Mouse (Mus musculus): ENCODE data around the gene Tbc1d2. TPM values are rescaled to one million over a fixed set of nuclear protein-coding genes. Genes with fewer than 3 reads are reported as not detected.

Tbc1d2 gene
- polyA plus RNA-seq, 1 experiment from 2014 or later, result 3.0 TPM

GRCm38 (mm10) chr4:46572616-46573015 is 77.4 kb downstream of the Tbc1d2 start:
- H3K36me3 ChIP-seq, result no peaks in the 10 kb centered on the region
- whole genome bisulfite sequencing, result 75% methylated on average over 4 of the region's 4 CpGs
- no peak overlapping the region for H3K9ac ChIP-seq
- ATAC-seq (replicated peaks; ENCODE audit: low FRiP score), result no peak
- H3K4me2 ChIP-seq, result no peak overlapping the region
- H3K27ac ChIP-seq, result no peak overlapping the region
- no peaks in the 10 kb centered on the region for H3K9me3 ChIP-seq (replicated peaks)
- H3K27me3 ChIP-seq, result no peaks in the 10 kb centered on the region
- H3K4me3 ChIP-seq (replicated peaks), result no peak overlapping the region
- peaks cover 8% of the 10 kb centered on the region; the same call in 1 of the 2 replicates for H3K4me1 ChIP-seq

- H3K27me3 ChIP-seq, result no peaks in the 10 kb centered on the region
- no peak overlapping the region for H3K4me3 ChIP-seq (replicated peaks)
- no peak overlapping the region for H3K4me2 ChIP-seq
- no peak overlapping the region for H3K9ac ChIP-seq
- peaks cover 8% of the 10 kb centered on the region; the same call in 1 of the 2 replicates for H3K4me1 ChIP-seq
- no peak overlapping the region for H3K27ac ChIP-seq
- ATAC-seq (replicated peaks; ENCODE audit: low FRiP score), result no peak
- H3K9me3 ChIP-seq (replicated peaks), result no peaks in the 10 kb centered on the region
- H3K36me3 ChIP-seq, result no peaks in the 10 kb centered on the region
- WGBS, result 92% methylated on average over 9 of the region's 9 CpGs
Measured at GRCm38 (mm10) chr4:46571744-46572143, 78.3 kb downstream of the Tbc1d2 start.

GRCm38 (mm10) chr4:46569671-46570070 is 80.3 kb downstream of the Tbc1d2 start:
- Histone ChIP-seq H3K4me1 (peaks cover 4% of the 10 kb centered on the region; the same call in 1 of the 2 replicates), H3K36me3 (no peaks in the 10 kb centered on the region), H3K4me2 (no peak overlapping the region), H3K4me3 (replicated peaks) (no peak overlapping the region), H3K27ac (no peak overlapping the region), H3K9ac (no peak overlapping the region), H3K9me3 (replicated peaks) (no peaks in the 10 kb centered on the region), H3K27me3 (no peaks in the 10 kb centered on the region)
- WGBS, result 47% methylated on average over 5 of the region's 5 CpGs
- ATAC-seq (replicated peaks; ENCODE audit: low FRiP score), result no peak

GRCm38 (mm10) chr4:46568169-46568568 is 81.8 kb downstream of the Tbc1d2 start:
- Histone ChIP-seq H3K4me2 (no peak overlapping the region), H3K27me3 (no peaks in the 10 kb centered on the region), H3K27ac (no peak overlapping the region), H3K9me3 (replicated peaks) (no peaks in the 10 kb centered on the region), H3K4me3 (replicated peaks) (no peak overlapping the region), H3K9ac (no peak overlapping the region), H3K36me3 (no peaks in the 10 kb centered on the region), H3K4me1 (peaks cover 5% of the 10 kb centered on the region)
- no peak for ATAC-seq (replicated peaks; ENCODE audit: low FRiP score)
- 91% methylated on average over 8 of the region's 8 CpGs for WGBS

GRCm38 (mm10) chr4:46566931-46567671 is 82.9 kb downstream of the Tbc1d2 start:
- Histone ChIP-seq H3K4me1 (peaks cover 5% of the 10 kb centered on the region), H3K27me3 (no peaks in the 10 kb centered on the region), H3K4me2 (no peak overlapping the region), H3K36me3 (no peaks in the 10 kb centered on the region), H3K27ac (no peak overlapping the region), H3K9ac (no peak overlapping the region), H3K9me3 (replicated peaks) (no peaks in the 10 kb centered on the region), H3K4me3 (replicated peaks) (no peak overlapping the region)
- ATAC-seq (replicated peaks; ENCODE audit: low FRiP score), result no peak
- WGBS, result 83% methylated on average over 8 of the region's 8 CpGs

GRCm38 (mm10) chr4:46565393-46565955 is 84.5 kb downstream of the Tbc1d2 start:
- Histone ChIP-seq H3K9ac (no peak overlapping the region), H3K36me3 (no peaks in the 10 kb centered on the region), H3K27ac (no peak overlapping the region), H3K4me3 (replicated peaks) (no peak overlapping the region), H3K27me3 (no peaks in the 10 kb centered on the region), H3K9me3 (replicated peaks) (no peaks in the 10 kb centered on the region), H3K4me1 (peaks cover 5% of the 10 kb centered on the region), H3K4me2 (no peak overlapping the region)
- WGBS, result 92% methylated on average over 4 of the region's 4 CpGs
- no peak for ATAC-seq (replicated peaks; ENCODE audit: low FRiP score)

- H3K27ac ChIP-seq, result no peak overlapping the region
- H3K36me3 ChIP-seq, result no peaks in the 10 kb centered on the region
- H3K4me3 ChIP-seq (replicated peaks), result no peak overlapping the region
- 88% methylated on average over 4 of the region's 4 CpGs for WGBS
- no peak overlapping the region for H3K4me2 ChIP-seq
- H3K4me1 ChIP-seq, result peaks cover 5% of the 10 kb centered on the region
- no peak overlapping the region for H3K9ac ChIP-seq
- H3K9me3 ChIP-seq (replicated peaks), result no peaks in the 10 kb centered on the region
- H3K27me3 ChIP-seq, result no peaks in the 10 kb centered on the region
- ATAC-seq (replicated peaks; ENCODE audit: low FRiP score), result no peak
Measured at GRCm38 (mm10) chr4:46564247-46564646, 85.8 kb downstream of the Tbc1d2 start.

GRCm38 (mm10) chr4:46563847-46564246 is 86.2 kb downstream of the Tbc1d2 start:
- H3K36me3 ChIP-seq, result no peaks in the 10 kb centered on the region
- ATAC-seq (replicated peaks; ENCODE audit: low FRiP score), result no peak
- H3K9ac ChIP-seq, result no peak overlapping the region
- H3K4me1 ChIP-seq, result peaks cover 5% of the 10 kb centered on the region
- H3K27ac ChIP-seq, result no peak overlapping the region
- H3K27me3 ChIP-seq, result no peaks in the 10 kb centered on the region
- H3K4me3 ChIP-seq (replicated peaks), result no peak overlapping the region
- H3K9me3 ChIP-seq (replicated peaks), result no peaks in the 10 kb centered on the region
- 70% methylated on average over 10 of the region's 10 CpGs for WGBS
- no peak overlapping the region for H3K4me2 ChIP-seq

- no peaks in the 10 kb centered on the region for H3K36me3 ChIP-seq
- 92% methylated on average over 14 of the region's 14 CpGs for WGBS
- H3K4me1 ChIP-seq, result peaks cover 5% of the 10 kb centered on the region
- no peak overlapping the region for H3K9ac ChIP-seq
- no peak overlapping the region for H3K4me3 ChIP-seq (replicated peaks)
- H3K9me3 ChIP-seq (replicated peaks), result no peaks in the 10 kb centered on the region
- no peaks in the 10 kb centered on the region for H3K27me3 ChIP-seq
- no peak for ATAC-seq (replicated peaks; ENCODE audit: low FRiP score)
- H3K27ac ChIP-seq, result no peak overlapping the region
- no peak overlapping the region for H3K4me2 ChIP-seq
Measured at GRCm38 (mm10) chr4:46562841-46563240, 87.2 kb downstream of the Tbc1d2 start.

- Histone ChIP-seq H3K4me3 (replicated peaks) (no peak overlapping the region), H3K27ac (no peak overlapping the region), H3K27me3 (no peaks in the 10 kb centered on the region), H3K4me1 (peaks cover 5% of the 10 kb centered on the region), H3K9ac (no peak overlapping the region), H3K4me2 (no peak overlapping the region), H3K9me3 (replicated peaks) (no peaks in the 10 kb centered on the region), H3K36me3 (no peaks in the 10 kb centered on the region)
- no peak for ATAC-seq (replicated peaks; ENCODE audit: low FRiP score)
- 79% methylated on average over 5 of the region's 5 CpGs for WGBS
Measured at GRCm38 (mm10) chr4:46562037-46562436, 88.0 kb downstream of the Tbc1d2 start.

GRCm38 (mm10) chr4:46560069-46560705 is 89.8 kb downstream of the Tbc1d2 start:
- Histone ChIP-seq H3K9me3 (replicated peaks) (no peaks in the 10 kb centered on the region), H3K9ac (no peak overlapping the region), H3K27me3 (no peaks in the 10 kb centered on the region), H3K4me3 (replicated peaks) (no peak overlapping the region), H3K4me1 (peaks cover 5% of the 10 kb centered on the region), H3K4me2 (no peak overlapping the region), H3K27ac (no peak overlapping the region), H3K36me3 (no peaks in the 10 kb centered on the region)
- ATAC-seq (replicated peaks; ENCODE audit: low FRiP score), result peak; percentile 46; the same call in 1 of the 2 replicates
- 67% methylated on average over 14 of the region's 14 CpGs for WGBS

Measured in kidney, embryonic 15.5 days (tissue).